Mouse (Mus musculus) limb, embryonic 13.5 days (tissue): Measurements from ENCODE around the gene Nup62. TPM values are rescaled to one million over a fixed set of nuclear protein-coding genes. Genes with fewer than 3 reads are reported as not detected.

Source experiments
- ATAC-seq: fragments of 200-750 bp; cut with Nextera tagmentation; 2 replicates; pipeline ENCODE4 v1.8.0; 2017; ENCODE audit warnings: low read depth, moderate number of reproducible peaks, moderate TSS enrichment; ENCODE audit not compliant: low FRiP score
- H3K27ac ChIP-seq: fragments of 300-500 bp; sonication (generic); 2 replicates; pipeline ENCODE4 v1.5.1; 2015; ENCODE audit warnings: inconsistent platforms, mild to moderate bottlenecking, moderate library complexity
- H3K27me3 ChIP-seq: fragments of 300-500 bp; sonication (generic); 2 replicates; pipeline ENCODE4 v1.6.1; 2015; ENCODE audit warnings: mild to moderate bottlenecking, inconsistent platforms
- H3K36me3 ChIP-seq: fragments of 300-500 bp; sonication (generic); 2 replicates; pipeline ENCODE4 v1.6.1; 2015; ENCODE audit warnings: inconsistent platforms, mild to moderate bottlenecking, moderate library complexity
- H3K4me1 ChIP-seq: fragments of 300-500 bp; sonication (generic); 2 replicates; pipeline ENCODE4 v1.6.1; 2015; ENCODE audit warnings: inconsistent platforms
- H3K4me2 ChIP-seq: fragments of 300-500 bp; sonication (generic); replicated peaks from 2 replicates; pipeline ENCODE4 v1.6.1; 2015; ENCODE audit warnings: inconsistent platforms, mild to moderate bottlenecking, moderate library complexity
- H3K4me3 ChIP-seq: fragments of 300-500 bp; sonication (generic); 2 replicates; pipeline ENCODE4 v1.5.1; 2015; ENCODE audit warnings: moderate library complexity, mild to moderate bottlenecking, inconsistent platforms
- H3K9ac ChIP-seq: fragments of 300-500 bp; sonication (generic); 2 replicates; pipeline ENCODE4 v1.6.1; 2015; ENCODE audit warnings: mild to moderate bottlenecking, inconsistent platforms
- H3K9me3 ChIP-seq: fragments of 300-500 bp; sonication (generic); 2 replicates; pipeline ENCODE4 v1.6.1; 2016; ENCODE audit warnings: inconsistent platforms
- WGBS: fragments of 180-500 bp; shearing (Covaris S2); methylation state at CpG from one replicate; pipeline ENCODE4 v1.1.7; 2015; 5-methylcytosine and 5-hydroxymethylcytosine counted together
- polyA plus RNA-seq: library from polyadenylated mRNA; unstranded; fragments of >200 nt; fragmentation: Nextera tagmentation; extraction: Ambion mirVana; gene quantifications from 2 replicates; pipeline ENCODE4 v1.2.1, GENCODE M21; 2015

Nup62 gene
- polyA plus RNA-seq, 1 experiment from 2014 or later = 97.3 TPM

- H3K36me3 ChIP-seq = peaks cover 24% of the 10 kb centered on the region
- no peak overlapping the region for H3K9ac ChIP-seq
- H3K4me2 ChIP-seq = no peak overlapping the region
- H3K9me3 ChIP-seq = no peaks in the 10 kb centered on the region
- H3K27ac ChIP-seq = no peak overlapping the region
- H3K27me3 ChIP-seq = no peaks in the 10 kb centered on the region
- H3K4me3 ChIP-seq = peak overlapping the region; percentile 79; the same call in 1 of the 2 replicates
- WGBS = 92% methylated on average over 12 of the region's 12 CpGs
- ATAC-seq = no peak
- peaks cover 69% of the 10 kb centered on the region for H3K4me1 ChIP-seq
These were observed 35.8 kb downstream of the Nup62 start for GRCm38 (mm10) chr7:44851625-44852234.

- no peak overlapping the region for H3K27ac ChIP-seq
- H3K27me3 ChIP-seq = no peaks in the 10 kb centered on the region
- peaks cover 22% of the 10 kb centered on the region for H3K36me3 ChIP-seq
- no peaks in the 10 kb centered on the region for H3K9me3 ChIP-seq
- H3K4me2 ChIP-seq = no peak overlapping the region
- 87% methylated on average over 36 of the region's 36 CpGs for WGBS
- ATAC-seq = no peak
- H3K9ac ChIP-seq = no peak overlapping the region
- peaks cover 67% of the 10 kb centered on the region for H3K4me1 ChIP-seq
- H3K4me3 ChIP-seq = no peak overlapping the region
These were observed 36.6 kb downstream of the Nup62 start for GRCm38 (mm10) chr7:44852259-44853027.

DNA sequence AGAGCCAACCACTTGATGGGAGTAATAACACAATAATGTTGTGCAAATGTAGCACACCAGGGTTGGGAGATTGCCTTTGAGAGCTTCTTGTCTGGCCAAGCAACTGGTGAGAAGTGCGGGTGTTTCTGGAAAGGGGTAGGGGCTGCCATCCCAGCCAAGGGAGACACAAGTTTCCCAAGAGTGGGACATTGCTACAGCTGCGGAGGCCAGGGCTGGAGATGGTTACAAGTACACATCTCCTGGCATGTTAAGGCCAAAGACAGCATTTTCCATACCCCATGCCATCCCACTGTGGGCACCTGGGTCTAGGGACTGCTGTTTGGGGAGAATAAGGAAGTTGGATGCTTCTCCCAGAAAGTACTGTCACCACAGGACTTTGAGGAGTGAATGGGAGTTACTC, 37.2 kb downstream of the Nup62 start:
- H3K36me3 ChIP-seq = peaks cover 22% of the 10 kb centered on the region
- peak overlapping the region; percentile 40; the same call in 1 of the 2 replicates for H3K9ac ChIP-seq
- no peak overlapping the region for H3K27ac ChIP-seq
- ATAC-seq = no peak
- peak overlapping the region; percentile 90 for H3K4me2 ChIP-seq
- no peaks in the 10 kb centered on the region for H3K9me3 ChIP-seq
- H3K4me3 ChIP-seq = peak overlapping the region; percentile 56; the same call in 1 of the 2 replicates
- peaks cover 67% of the 10 kb centered on the region for H3K4me1 ChIP-seq
- no peaks in the 10 kb centered on the region for H3K27me3 ChIP-seq
- 89% methylated on average over 2 of the region's 2 CpGs for WGBS

GRCm38 (mm10) chr7:44853596-44854355, 37.9 kb downstream of the Nup62 start:
- H3K4me3 ChIP-seq = peak overlapping the region; percentile 56
- H3K9me3 ChIP-seq = no peaks in the 10 kb centered on the region
- H3K4me2 ChIP-seq = peak overlapping the region; percentile 90
- H3K9ac ChIP-seq = peak overlapping the region; percentile 73
- peaks cover 73% of the 10 kb centered on the region for H3K4me1 ChIP-seq
- no peak for ATAC-seq
- H3K27me3 ChIP-seq = no peaks in the 10 kb centered on the region
- 27% methylated on average over 26 of the region's 26 CpGs for WGBS
- peak overlapping the region; percentile 93 for H3K27ac ChIP-seq
- peaks cover 22% of the 10 kb centered on the region for H3K36me3 ChIP-seq

GRCm38 (mm10) chr7:44854356-44855031, 38.6 kb downstream of the Nup62 start:
- H3K27ac ChIP-seq = peak overlapping the region; percentile 93
- H3K27me3 ChIP-seq = no peaks in the 10 kb centered on the region
- peak overlapping the region; percentile 56 for H3K4me3 ChIP-seq
- no peaks in the 10 kb centered on the region for H3K9me3 ChIP-seq
- H3K4me2 ChIP-seq = peak overlapping the region; percentile 90
- peaks cover 73% of the 10 kb centered on the region for H3K4me1 ChIP-seq
- peak; percentile 17 for ATAC-seq
- H3K9ac ChIP-seq = peak overlapping the region; percentile 73
- WGBS = under 1% methylated on average over 42 of the region's 45 CpGs
- peaks cover 22% of the 10 kb centered on the region for H3K36me3 ChIP-seq

DNA sequence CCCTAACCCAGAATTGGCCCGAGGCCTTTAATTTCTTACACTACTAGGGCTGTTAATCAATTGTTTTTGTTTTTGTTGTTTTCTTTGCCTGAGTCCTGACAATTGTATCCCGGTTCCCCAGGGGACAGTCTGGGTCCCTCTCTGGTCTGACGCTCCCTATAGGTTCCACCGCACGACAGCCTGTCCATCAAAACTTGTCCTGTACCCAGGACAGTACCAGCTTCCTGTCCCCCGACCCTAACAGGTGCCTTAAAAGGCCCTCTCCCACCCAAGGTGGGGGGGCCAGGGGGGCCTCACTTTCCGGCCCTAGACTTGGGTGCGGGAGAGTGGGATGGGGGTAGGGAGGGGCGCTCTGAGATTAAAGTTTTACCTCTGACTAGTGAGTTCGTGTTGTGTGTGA, 39.1 kb downstream of the Nup62 start:
- Histone ChIP-seq H3K27me3 (no peaks in the 10 kb centered on the region), H3K4me1 (peaks cover 73% of the 10 kb centered on the region), H3K36me3 (peaks cover 27% of the 10 kb centered on the region), H3K9ac (peak overlapping the region; percentile 73), H3K4me3 (peak overlapping the region; percentile 56), H3K9me3 (no peaks in the 10 kb centered on the region), H3K27ac (peak overlapping the region; percentile 93), H3K4me2 (peak overlapping the region; percentile 90)
- 44% methylated on average over 10 of the region's 10 CpGs for WGBS
- no peak for ATAC-seq

GRCm38 (mm10) chr7:44856265-44856916, 40.5 kb downstream of the Nup62 start:
- Histone ChIP-seq H3K27ac (peak overlapping the region; percentile 90; the same call in 1 of the 2 replicates), H3K27me3 (no peaks in the 10 kb centered on the region), H3K9ac (no peak overlapping the region), H3K4me2 (peak overlapping the region; percentile 94), H3K4me3 (peak overlapping the region; percentile 78), H3K4me1 (peaks cover 62% of the 10 kb centered on the region), H3K36me3 (peaks cover 32% of the 10 kb centered on the region), H3K9me3 (no peaks in the 10 kb centered on the region)
- WGBS = 62% methylated on average over 9 of the region's 9 CpGs
- no peak for ATAC-seq

DNA sequence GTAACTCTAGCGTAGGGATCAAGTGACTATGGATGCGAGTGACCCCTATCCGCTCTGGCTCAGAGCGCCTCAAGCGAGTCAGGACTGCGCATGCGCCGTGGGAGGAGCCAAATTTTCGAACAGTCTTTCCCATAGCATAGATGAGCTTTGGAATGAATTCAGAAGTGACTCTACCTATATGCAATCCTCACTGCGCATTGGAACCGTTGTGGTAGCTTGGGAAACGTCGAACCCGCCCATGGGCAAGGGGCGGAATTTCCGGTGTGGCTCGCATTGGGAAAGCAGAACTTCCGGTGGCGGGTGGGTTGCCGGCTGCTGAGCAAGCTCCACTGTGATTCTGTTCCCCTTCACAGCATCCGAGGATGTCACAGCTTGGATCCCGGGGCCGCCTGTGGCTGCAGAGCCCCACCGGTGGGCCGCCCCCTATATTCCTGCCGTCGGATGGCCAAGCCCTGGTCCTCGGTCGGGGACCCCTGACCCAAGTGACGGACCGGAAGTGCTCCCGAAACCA, 41.2 kb downstream of the Nup62 start, which contains the start of gene Pnkp:
Pnkp (plus strand) TSS at position 98 of the 511 bp plus-strand sequence.
- peak within 1 kb of the TSS; percentile 78 for H3K4me3 ChIP-seq
- H3K4me1 ChIP-seq = peaks cover 58% of the 10 kb centered on the region
- peak; percentile 45; the same call in 1 of the 2 replicates for ATAC-seq
- 1% methylated on average over 32 of the region's 32 CpGs for WGBS
- H3K9ac ChIP-seq = peak within 1 kb of the TSS; percentile 82
- peak within 1 kb of the TSS; percentile 94 for H3K4me2 ChIP-seq
- no peaks in the 10 kb centered on the region for H3K9me3 ChIP-seq
- peaks cover 36% of the 10 kb centered on the region for H3K36me3 ChIP-seq
- H3K27ac ChIP-seq = peak within 1 kb of the TSS; percentile 90
- H3K27me3 ChIP-seq = no peaks in the 10 kb centered on the region

GRCm38 (mm10) chr7:44857905-44858304, 42.0 kb downstream of the Nup62 start:
- peak overlapping the region; percentile 82 for H3K9ac ChIP-seq
- no peak for ATAC-seq
- H3K36me3 ChIP-seq = peaks cover 38% of the 10 kb centered on the region
- H3K27ac ChIP-seq = peak overlapping the region; percentile 90
- H3K4me1 ChIP-seq = peaks cover 51% of the 10 kb centered on the region
- 24% methylated on average over 8 of the region's 8 CpGs for WGBS
- no peaks in the 10 kb centered on the region for H3K27me3 ChIP-seq
- H3K4me2 ChIP-seq = peak overlapping the region; percentile 94
- H3K4me3 ChIP-seq = peak overlapping the region; percentile 78
- no peaks in the 10 kb centered on the region for H3K9me3 ChIP-seq

DNA sequence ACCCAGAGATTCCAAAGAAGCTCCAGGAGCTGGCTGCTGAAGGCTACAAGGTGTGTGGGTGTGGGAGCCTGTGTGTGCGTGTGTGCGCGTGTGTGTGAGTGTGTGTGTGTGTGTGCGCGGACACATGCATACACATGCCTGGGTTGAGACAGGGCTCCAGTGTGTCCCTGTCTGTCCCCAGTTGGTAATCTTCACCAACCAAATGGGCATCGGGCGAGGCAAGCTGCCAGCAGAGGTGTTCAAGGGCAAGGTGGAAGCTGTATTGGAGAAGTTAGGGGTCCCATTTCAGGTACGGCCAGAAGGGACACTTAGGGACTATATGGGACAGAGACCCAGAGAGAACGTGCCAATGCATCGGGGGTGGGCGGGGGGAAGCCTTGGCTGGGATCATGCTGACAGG, 44.0 kb downstream of the Nup62 start:
- H3K27me3 ChIP-seq = no peaks in the 10 kb centered on the region
- WGBS = 92% methylated on average over 11 of the region's 11 CpGs
- H3K9me3 ChIP-seq = no peaks in the 10 kb centered on the region
- H3K4me1 ChIP-seq = peaks cover 36% of the 10 kb centered on the region
- peaks cover 48% of the 10 kb centered on the region for H3K36me3 ChIP-seq
- no peak overlapping the region for H3K9ac ChIP-seq
- no peak overlapping the region for H3K4me2 ChIP-seq
- H3K4me3 ChIP-seq = no peak overlapping the region
- no peak overlapping the region for H3K27ac ChIP-seq
- ATAC-seq = no peak
